Mouse (Mus musculus) limb, embryonic 11.5 days (tissue): ENCODE data around the gene Abhd17b. TPM values are rescaled to one million over a fixed set of nuclear protein-coding genes. Genes with fewer than 3 reads are reported as not detected.
"Not testable (repeated sequence)": the region's sequence is repeated elsewhere in the genome, so short reads cannot be mapped to it uniquely, and the experiment has no call there.

Experiments
- ATAC-seq: fragments of 200-750 bp; cut with Nextera tagmentation; 2 replicates; pipeline ENCODE4 v1.8.0; 2017; ENCODE audit warnings: low read depth; ENCODE audit not compliant: insufficient number of reproducible peaks, low FRiP score, low TSS enrichment
- DNase-seq: peaks from one replicate; pipeline ENCODE4 v3.0.0-alpha.2; 2015; ENCODE audit warnings: low spot score
- H3K27ac ChIP-seq: fragments of 300-500 bp; sonication (generic); replicated peaks from 2 replicates; pipeline ENCODE4 v1.5.1; 2014; ENCODE audit warnings: low read depth, mild to moderate bottlenecking, low read length
- H3K27me3 ChIP-seq: fragments of 300-500 bp; sonication (generic); 2 replicates; pipeline ENCODE4 v1.6.1; 2014; ENCODE audit warnings: mild to moderate bottlenecking, low read length, mixed read lengths; ENCODE audit not compliant: control insufficient read depth, insufficient read depth
- H3K36me3 ChIP-seq: fragments of 300-500 bp; sonication (generic); 2 replicates; pipeline ENCODE4 v1.6.1; 2014; ENCODE audit warnings: mild to moderate bottlenecking, low read length, moderate library complexity, mixed read lengths; ENCODE audit not compliant: control insufficient read depth, insufficient read depth
- H3K4me1 ChIP-seq: fragments of 300-500 bp; sonication (generic); 2 replicates; pipeline ENCODE4 v1.6.1; 2014; ENCODE audit warnings: low read length, mixed read lengths; ENCODE audit not compliant: control insufficient read depth, insufficient read depth
- H3K4me2 ChIP-seq: fragments of 300-500 bp; sonication (generic); 2 replicates; pipeline ENCODE4 v1.6.1; 2014; ENCODE audit warnings: low read depth, mild to moderate bottlenecking, moderate library complexity; ENCODE audit not compliant: severe bottlenecking
- H3K4me3 ChIP-seq: fragments of 300-500 bp; sonication (generic); 2 replicates; pipeline ENCODE4 v1.5.1; 2014; ENCODE audit warnings: low read depth, low read length
- H3K9ac ChIP-seq: fragments of 300-500 bp; sonication (generic); 2 replicates; pipeline ENCODE4 v1.6.1; 2014; ENCODE audit warnings: mild to moderate bottlenecking, low read length
- H3K9me3 ChIP-seq: fragments of 300-500 bp; sonication (generic); 2 replicates; pipeline ENCODE4 v1.6.1; 2016; ENCODE audit warnings: low read length; ENCODE audit not compliant: control insufficient read depth
- WGBS: fragments of 180-500 bp; shearing (Covaris S2); extraction: QIAGEN DNeasy Blood & Tissue Kit; methylation state at CpG from one replicate; pipeline ENCODE4 v1.1.7; 2014; 5-methylcytosine and 5-hydroxymethylcytosine counted together
- polyA plus RNA-seq: library from polyadenylated mRNA; unstranded; fragments of >200 nt; fragmentation: Nextera tagmentation; extraction: Ambion mirVana; gene quantifications from 2 replicates; pipeline ENCODE4 v1.2.1, GENCODE M21; 2014

Gene Abhd17b
- polyA plus RNA-seq, 1 experiment from 2014 or later = 34.0 TPM

DNA sequence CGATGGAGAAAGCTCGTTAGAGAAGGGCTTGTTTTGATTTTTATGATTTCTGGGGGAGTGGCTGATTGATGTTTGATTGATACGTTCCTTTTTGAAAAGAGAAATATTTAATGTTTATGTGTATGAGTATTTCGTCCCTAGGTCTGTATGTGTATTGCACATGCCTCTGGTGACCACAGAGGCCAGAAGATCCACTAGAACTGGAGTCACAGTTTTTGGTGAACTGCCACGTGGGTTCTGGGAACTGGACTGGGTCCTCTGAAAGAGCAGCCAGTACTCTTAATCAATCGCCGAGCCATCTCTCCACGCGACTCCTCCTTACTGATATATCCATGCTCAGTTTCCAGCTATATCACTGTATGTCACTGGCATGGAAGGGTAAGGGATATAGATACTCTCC is 62.5 kb downstream of the Abhd17b start:
- no peak overlapping the region for H3K4me2 ChIP-seq
- no peaks in the 10 kb centered on the region for H3K4me1 ChIP-seq
- H3K9ac ChIP-seq = no peak overlapping the region
- WGBS = 88% methylated on average over 9 of the region's 9 CpGs
- no peaks in the 10 kb centered on the region for H3K9me3 ChIP-seq
- no peaks in the 10 kb centered on the region for H3K36me3 ChIP-seq
- ATAC-seq = no peak
- H3K4me3 ChIP-seq = no peak overlapping the region
- H3K27ac ChIP-seq = no peak overlapping the region
- no peaks in the 10 kb centered on the region for H3K27me3 ChIP-seq
- DNase-seq = no peak

DNA sequence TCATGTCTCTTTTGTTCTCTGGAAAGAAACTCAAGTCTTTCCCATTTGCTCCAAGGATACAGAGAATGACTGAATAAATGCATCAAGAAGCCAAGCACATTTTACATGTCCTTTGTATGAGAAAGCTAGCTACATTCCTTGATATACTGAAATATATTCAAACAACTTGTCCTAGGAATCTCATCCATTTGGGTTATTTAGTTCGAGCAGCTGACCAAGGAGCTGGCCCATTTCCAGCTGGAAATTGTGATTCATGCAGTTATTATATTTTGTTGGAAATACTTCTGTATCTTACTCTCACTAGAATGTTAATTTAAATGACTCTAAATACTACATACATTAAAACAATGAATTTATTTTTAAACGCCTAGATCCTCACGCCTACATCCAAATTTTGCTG is 63.5 kb downstream of the Abhd17b start:
- Histone ChIP-seq H3K9me3 (no peaks in the 10 kb centered on the region), H3K4me2 (no peak overlapping the region), H3K27me3 (no peaks in the 10 kb centered on the region), H3K9ac (no peak overlapping the region), H3K4me1 (no peaks in the 10 kb centered on the region), H3K4me3 (no peak overlapping the region), H3K36me3 (no peaks in the 10 kb centered on the region), H3K27ac (no peak overlapping the region)
- ATAC-seq = no peak
- WGBS = 91% methylated on average over 3 of the region's 3 CpGs
- no peak for DNase-seq

DNA sequence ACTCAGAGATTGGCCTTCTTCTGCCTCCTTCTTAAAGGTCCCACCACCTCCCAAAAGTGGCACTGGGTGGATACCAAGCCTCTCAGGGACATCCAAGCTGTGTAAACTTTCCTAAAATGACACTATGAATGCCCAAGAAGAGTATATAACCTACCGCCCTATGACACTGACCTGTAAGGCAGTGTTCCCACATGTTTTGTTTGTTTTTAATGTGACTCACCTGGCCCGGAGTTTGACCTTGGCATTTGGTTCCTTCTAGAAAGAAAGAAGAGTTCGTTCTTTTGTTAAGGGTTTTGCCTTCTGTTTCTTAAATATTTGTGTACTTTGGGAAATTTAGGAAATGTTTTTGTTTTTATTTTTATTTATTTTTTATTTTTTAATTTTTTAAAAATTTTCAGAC is 66.2 kb downstream of the Abhd17b start:
- Histone ChIP-seq H3K27me3 (no peaks in the 10 kb centered on the region), H3K4me3 (no peak overlapping the region), H3K9ac (no peak overlapping the region), H3K4me2 (no peak overlapping the region), H3K9me3 (no peaks in the 10 kb centered on the region), H3K36me3 (no peaks in the 10 kb centered on the region), H3K27ac (no peak overlapping the region), H3K4me1 (no peaks in the 10 kb centered on the region)
- no peak for DNase-seq
- no peak for ATAC-seq
- 93% methylated on average over 3 of the region's 3 CpGs for WGBS

DNA sequence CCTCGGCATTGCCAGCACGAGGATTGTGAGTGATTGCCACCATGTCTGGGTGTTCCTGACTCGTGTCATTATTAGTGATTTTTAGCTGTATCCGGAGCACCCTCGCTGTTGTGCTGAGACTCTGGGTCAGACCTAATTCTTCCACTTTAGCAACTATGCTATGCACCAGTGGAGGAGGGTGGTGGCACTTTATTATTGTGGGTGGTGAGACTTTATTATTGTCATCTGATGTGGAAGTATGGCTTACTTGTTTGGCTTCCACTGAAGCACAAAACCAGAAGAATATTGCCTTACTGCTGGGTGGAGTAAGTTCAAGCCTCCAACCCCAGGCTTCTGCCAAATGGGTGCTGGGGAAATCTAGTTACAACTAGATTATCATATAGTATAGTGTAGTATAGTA is 68.0 kb downstream of the Abhd17b start:
- DNase-seq = no peak
- Histone ChIP-seq H3K27ac (no peak overlapping the region), H3K27me3 (no peaks in the 10 kb centered on the region), H3K4me2 (no peak overlapping the region), H3K9me3 (no peaks in the 10 kb centered on the region), H3K4me3 (no peak overlapping the region), H3K36me3 (no peaks in the 10 kb centered on the region), H3K9ac (no peak overlapping the region), H3K4me1 (no peaks in the 10 kb centered on the region)
- WGBS = 87% methylated on average over 5 of the region's 5 CpGs
- ATAC-seq = no peak

DNA sequence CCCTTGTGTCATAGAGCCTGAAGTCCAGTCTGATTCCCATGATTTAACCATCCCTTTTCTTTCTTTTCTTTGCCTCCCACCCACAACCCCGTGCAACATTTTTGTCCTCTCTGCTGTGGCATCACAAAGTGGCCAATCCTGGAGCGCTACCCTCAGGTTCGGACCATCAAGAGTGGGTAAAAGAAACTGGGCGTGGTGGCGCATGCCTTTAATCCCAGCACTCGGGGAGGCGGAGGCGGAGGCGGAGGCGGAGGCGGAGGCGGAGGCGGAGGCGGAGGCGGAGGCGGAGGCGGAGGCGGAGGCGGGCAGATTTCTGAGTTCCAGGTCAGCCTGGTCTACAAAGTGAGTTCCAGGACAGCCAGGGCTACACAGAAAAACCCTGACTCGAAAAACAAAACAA is 70.3 kb downstream of the Abhd17b start:
- not testable (repeated sequence) for H3K36me3 ChIP-seq, ATAC-seq, H3K4me3 ChIP-seq, H3K4me1 ChIP-seq, H3K9me3 ChIP-seq, H3K9ac ChIP-seq, H3K27me3 ChIP-seq, H3K27ac ChIP-seq, H3K4me2 ChIP-seq
- DNase-seq = peak; percentile 11
- 90% methylated on average over 20 of the region's 20 CpGs for WGBS

DNA sequence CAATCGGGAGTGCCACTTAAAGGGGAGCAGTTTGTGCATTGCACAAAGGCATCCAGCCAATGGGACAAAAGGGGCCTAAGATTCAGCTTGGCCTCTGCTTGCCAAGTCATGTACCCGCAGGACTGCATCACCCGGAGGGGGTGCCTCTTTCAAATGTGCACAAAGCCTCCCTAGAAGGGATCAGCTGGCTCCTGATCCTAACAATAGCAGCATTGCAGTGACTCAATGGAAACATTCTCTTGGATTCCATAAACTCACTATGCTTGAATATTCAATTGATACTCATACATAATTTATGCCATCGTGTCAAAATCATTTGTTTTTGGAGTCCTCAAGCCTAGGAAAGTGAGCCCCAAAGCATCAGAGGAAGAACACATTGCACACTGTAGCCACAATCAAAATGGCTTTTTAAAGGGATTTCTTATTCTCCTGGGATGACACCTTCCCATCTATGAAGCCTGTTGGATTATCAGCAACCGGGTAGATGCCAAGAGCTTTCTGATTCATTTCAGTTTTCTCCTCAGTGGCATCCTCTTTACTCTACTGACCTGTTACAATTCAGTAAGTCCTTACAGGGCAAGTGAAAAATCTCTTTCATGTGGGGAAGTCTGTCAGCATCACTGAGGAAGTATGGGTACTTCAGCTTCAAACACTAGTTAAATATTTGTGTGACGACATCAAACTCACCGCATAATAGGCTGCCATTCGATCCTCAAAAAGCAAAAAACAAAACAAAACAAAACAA is 71.1 kb downstream of the Abhd17b start:
- H3K9me3 ChIP-seq = no peaks in the 10 kb centered on the region
- no peak overlapping the region for H3K27ac ChIP-seq
- H3K4me1 ChIP-seq = no peaks in the 10 kb centered on the region
- ATAC-seq = no peak
- 94% methylated on average over 8 of the region's 8 CpGs for WGBS
- no peak overlapping the region for H3K9ac ChIP-seq
- no peaks in the 10 kb centered on the region for H3K36me3 ChIP-seq
- H3K4me3 ChIP-seq = no peak overlapping the region
- no peaks in the 10 kb centered on the region for H3K27me3 ChIP-seq
- H3K4me2 ChIP-seq = no peak overlapping the region
- peak; percentile 9 for DNase-seq

DNA sequence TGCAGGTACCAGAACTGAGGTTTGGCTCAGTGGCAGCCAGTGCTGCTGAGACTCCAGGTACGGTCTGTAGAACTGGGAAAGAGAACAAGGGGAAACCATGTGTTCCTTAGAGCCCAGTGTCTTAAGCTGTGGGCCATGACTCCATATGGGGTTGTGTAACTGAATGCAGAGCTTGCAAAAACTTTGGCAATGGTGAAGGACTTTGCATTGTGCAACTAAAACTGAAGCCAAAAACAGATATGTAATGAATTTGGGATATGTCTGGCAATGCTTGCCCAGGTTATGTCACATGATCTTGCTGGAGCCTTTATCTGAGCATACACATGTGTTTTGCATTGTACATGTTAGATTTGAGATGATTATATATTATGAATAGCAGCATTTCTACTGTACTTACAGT is 72.2 kb downstream of the Abhd17b start:
- Histone ChIP-seq H3K9ac (no peak overlapping the region), H3K27me3 (no peaks in the 10 kb centered on the region), H3K27ac (no peak overlapping the region), H3K4me1 (no peaks in the 10 kb centered on the region), H3K36me3 (no peaks in the 10 kb centered on the region), H3K9me3 (no peaks in the 10 kb centered on the region), H3K4me2 (no peak overlapping the region), H3K4me3 (no peak overlapping the region)
- DNase-seq (peak; percentile 4), ATAC-seq (no peak)
- WGBS = 93% methylated on average over 1 of the region's 1 CpGs

DNA sequence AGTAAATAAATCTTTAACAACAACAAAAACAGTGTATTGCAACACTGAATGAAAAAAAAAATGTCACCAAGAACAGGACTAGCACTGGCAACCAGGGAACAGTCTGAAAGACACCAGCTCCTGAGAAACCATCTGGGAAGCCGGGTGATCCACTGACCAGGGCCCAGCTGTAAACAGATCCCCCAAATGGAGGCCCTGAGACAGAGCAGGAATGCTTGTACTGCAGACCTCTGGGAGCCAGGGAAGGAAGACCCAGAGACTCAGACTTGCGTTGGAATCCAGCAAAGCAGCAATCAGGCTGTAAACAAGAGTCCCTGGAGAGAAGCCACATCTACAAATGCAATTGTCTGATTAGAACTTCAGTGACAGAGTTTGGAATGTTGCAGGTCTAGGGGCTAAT is 74.1 kb downstream of the Abhd17b start:
- peak; percentile 9 for DNase-seq
- Histone ChIP-seq H3K9ac (no peak overlapping the region), H3K27me3 (no peaks in the 10 kb centered on the region), H3K9me3 (no peaks in the 10 kb centered on the region), H3K4me2 (no peak overlapping the region), H3K36me3 (no peaks in the 10 kb centered on the region), H3K4me1 (no peaks in the 10 kb centered on the region), H3K27ac (no peak overlapping the region), H3K4me3 (no peak overlapping the region)
- no peak for ATAC-seq
- 32% methylated on average over 2 of the region's 2 CpGs for WGBS

DNA sequence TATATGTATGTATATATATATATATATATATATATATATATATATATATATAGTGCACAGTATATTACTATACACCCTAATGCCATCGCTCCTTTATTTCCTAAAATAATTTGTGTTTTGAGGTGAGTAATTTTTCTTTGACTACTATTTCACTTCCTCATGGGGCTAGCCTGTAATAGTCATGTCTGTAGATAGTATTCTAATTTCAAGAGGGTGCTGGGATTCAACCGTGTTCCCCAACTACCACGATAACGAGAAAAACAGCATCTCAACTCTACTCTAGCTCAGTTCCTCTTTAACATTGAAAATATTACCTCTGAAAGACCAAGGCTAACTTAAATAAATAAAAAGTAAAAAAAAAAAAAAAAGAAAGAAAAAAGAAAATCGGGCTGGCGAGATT is 75.4 kb downstream of the Abhd17b start:
- Histone ChIP-seq H3K4me1 (no peaks in the 10 kb centered on the region), H3K4me2 (no peak overlapping the region), H3K27ac (no peak overlapping the region), H3K9me3 (no peaks in the 10 kb centered on the region), H3K9ac (no peak overlapping the region), H3K36me3 (no peaks in the 10 kb centered on the region), H3K4me3 (no peak overlapping the region), H3K27me3 (no peaks in the 10 kb centered on the region)
- no peak for ATAC-seq
- DNase-seq = no peak
- 89% methylated on average over 6 of the region's 6 CpGs for WGBS
